Mouse (Mus musculus) erythroblast, embryonic 14.5 days (primary cell): ENCODE measurements around the gene Kcna7. TPM values are rescaled to one million over a fixed set of nuclear protein-coding genes. Genes with fewer than 3 reads are reported as not detected.

ENCODE experiments used
- H3K27me3 ChIP-seq: 2 replicates; pipeline ENCODE4 v1.6.1; 2012; ENCODE audit warnings: inconsistent platforms; ENCODE audit not compliant: control insufficient read depth
- H3K36me3 ChIP-seq: 2 replicates; pipeline ENCODE4 v1.6.1; 2012; ENCODE audit warnings: mild to moderate bottlenecking, inconsistent platforms; ENCODE audit not compliant: control insufficient read depth
- H3K4me1 ChIP-seq: 2 replicates; pipeline ENCODE4 v1.6.1; 2012; ENCODE audit warnings: inconsistent platforms; ENCODE audit not compliant: control insufficient read depth
- H3K4me3 ChIP-seq: replicated peaks from 2 replicates; pipeline ENCODE3; 2012; ENCODE audit warnings: moderate library complexity, mild to moderate bottlenecking, inconsistent platforms
- H3K9me3 ChIP-seq: 2 replicates; pipeline ENCODE4 v1.6.1; 2012; ENCODE audit warnings: low read length, inconsistent platforms, mixed read lengths; ENCODE audit not compliant: control insufficient read depth
- GATA1 ChIP-seq: IDR thresholded peaks from 2 replicates; pipeline ENCODE4 v1.6.1; 2012; ENCODE audit warnings: low read length, inconsistent platforms, mixed read lengths
- TAL1 ChIP-seq: IDR thresholded peaks from 3 replicates; pipeline ENCODE4 v1.6.1; 2012; ENCODE audit warnings: low read length, inconsistent platforms, mixed read lengths
- polyA plus RNA-seq: library from polyadenylated mRNA; stranded (reverse); fragments of >175 nt; gene quantifications from 2 replicates; pipeline ENCODE4 v1.2.3, GENCODE M21; 2012

The Kcna7 gene
- polyA plus RNA-seq, 1 experiment = not detected

DNA sequence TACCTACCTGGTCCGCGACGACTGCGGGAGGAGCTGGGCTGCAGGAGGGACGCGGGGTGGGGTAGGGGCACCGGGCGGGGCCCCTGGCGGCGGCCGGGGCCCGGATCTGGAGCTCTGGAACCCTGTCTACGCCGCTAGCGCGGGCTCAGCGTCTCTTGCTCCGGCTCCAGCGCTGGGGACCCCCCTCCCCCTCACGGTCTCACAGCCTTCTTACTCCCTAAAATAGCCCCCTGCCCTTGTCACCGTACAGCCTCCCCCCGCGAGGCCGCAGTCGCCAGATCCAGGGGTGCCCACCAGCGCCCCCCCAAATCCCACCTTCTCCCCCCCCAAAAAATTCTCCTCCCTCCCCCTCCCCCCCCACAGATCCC lies 38.8 kb upstream of the Kcna7 start, which contains the start of gene Ppfia3:
Ppfia3 (minus strand) TSS at position 368 of the 368 bp plus-strand sequence.
- Histone ChIP-seq H3K4me1 (peaks cover 60% of the 10 kb centered on the region), H3K9me3 (peaks cover 7% of the 10 kb centered on the region), H3K4me3 (peak within 1 kb of the TSS; percentile 68), H3K36me3 (peaks cover 3% of the 10 kb centered on the region), H3K27me3 (peaks cover 91% of the 10 kb centered on the region)
- TF ChIP-seq GATA1 = no peak
- no peak for TF ChIP-seq TAL1

DNA sequence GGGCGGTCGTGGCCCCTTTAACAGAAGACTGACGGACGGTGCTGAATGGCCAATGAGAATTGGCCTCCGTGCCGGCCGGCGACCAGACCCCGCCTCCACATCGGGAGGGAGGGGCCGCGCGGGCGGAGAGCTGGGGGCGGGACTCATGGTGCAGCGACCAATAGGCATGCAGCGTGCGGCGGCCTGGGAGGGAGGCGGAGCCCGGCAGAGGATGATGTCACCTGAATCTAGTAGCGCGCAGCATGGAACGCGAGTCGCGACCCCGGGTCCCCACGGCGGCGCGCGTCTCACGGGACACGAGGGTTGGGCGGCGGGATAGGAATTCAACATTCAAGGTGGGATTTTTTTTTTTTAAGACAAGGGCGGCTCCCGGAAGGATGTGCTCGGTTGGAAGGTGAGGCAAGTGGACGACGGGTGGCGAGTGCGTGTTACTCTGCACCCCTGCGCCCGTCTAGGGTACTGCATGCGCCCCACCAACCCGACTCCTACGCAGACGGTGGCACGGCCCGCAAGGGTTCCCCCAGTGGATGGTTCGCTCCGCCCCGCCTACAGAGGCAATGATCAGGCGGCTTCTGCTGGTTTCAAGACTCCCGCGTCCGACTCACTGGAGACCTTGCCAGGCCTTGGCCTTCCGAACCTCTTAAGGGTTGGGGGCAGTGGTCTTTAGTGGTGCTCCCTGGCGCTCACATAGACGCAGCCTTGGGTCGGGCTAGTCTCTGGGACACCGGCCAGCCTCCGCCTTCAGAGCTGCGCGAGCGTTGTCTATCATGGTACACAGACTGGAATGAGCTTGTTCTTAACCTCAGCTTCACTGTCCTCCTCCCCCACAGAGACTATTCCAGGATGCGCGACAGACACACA lies 38.2 kb upstream of the Kcna7 start:
- Histone ChIP-seq H3K36me3 (peaks cover 8% of the 10 kb centered on the region), H3K27me3 (peaks cover 85% of the 10 kb centered on the region), H3K4me1 (peaks cover 57% of the 10 kb centered on the region)

DNA sequence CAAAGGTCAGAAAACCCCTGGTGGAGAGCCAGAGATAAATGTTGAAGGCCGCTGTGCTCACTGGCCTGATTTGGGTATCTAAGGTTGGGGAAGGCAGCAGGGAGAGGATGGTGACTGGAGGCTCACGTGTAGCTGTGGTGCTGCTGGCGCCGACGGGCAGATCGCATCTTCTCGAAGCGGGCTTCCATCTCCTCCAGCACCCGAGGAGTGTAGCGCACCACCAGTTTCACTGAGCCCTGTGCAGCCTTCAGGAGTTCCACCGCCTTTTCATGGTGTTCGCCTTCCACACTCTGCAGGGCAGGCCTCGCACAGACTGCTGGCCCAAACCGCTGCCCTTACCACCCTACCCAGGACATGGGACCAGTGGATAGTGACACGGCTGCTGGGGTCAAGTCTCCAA lies 37.3 kb upstream of the Kcna7 start:
- peak overlapping the region; percentile 68 for H3K4me3 ChIP-seq
- peaks cover 75% of the 10 kb centered on the region for H3K27me3 ChIP-seq
- TF ChIP-seq GATA1 = no peak
- no peak for TF ChIP-seq TAL1
- H3K4me1 ChIP-seq = peaks cover 52% of the 10 kb centered on the region
- peaks cover 3% of the 10 kb centered on the region; the same call in 1 of the 2 replicates for H3K9me3 ChIP-seq
- peaks cover 17% of the 10 kb centered on the region for H3K36me3 ChIP-seq

More for the DNA sequence above, 38.2 kb upstream of the Kcna7 start:
- TF ChIP-seq GATA1 = no peak
- TF ChIP-seq TAL1 = no peak
- peak overlapping the region; percentile 68 for H3K4me3 ChIP-seq
- H3K9me3 ChIP-seq = peaks cover 6% of the 10 kb centered on the region; the same call in 1 of the 2 replicates

DNA sequence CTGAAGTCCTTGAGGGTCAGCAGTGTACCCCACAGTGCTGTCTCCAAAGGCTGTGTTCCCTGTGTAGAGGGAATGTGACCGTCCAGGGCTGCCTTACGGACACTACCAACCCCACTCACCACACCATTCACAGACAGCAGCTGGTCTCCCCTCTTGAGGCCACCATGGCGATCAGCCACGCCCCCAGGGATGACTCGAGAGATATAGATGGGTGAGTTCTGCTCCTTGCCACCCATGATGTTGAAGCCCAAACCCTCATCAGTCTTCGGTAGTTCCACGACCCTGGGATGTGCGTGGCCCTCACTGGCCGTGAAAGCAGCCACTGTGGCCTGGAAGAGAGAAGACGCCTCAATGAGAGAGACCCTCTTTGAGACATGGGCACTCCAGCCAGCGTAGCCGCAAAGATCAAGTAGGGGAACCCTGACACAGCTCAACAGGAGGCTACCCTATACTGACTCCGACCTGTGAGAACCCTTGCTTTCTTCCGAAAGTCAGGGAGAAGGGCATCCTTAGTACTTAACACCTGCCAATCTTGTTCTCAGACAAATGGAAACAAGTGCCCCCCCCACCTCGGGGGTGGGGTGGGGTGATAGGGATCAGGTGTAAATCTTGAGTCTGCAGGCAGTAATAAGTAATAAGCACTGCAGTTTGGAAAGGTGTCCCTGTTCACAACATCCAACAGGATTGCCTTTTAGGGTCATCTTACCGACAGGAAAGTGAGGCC lies 36.3 kb upstream of the Kcna7 start:
- no peak overlapping the region for H3K4me3 ChIP-seq
- peaks cover 27% of the 10 kb centered on the region for H3K36me3 ChIP-seq
- no peak for TF ChIP-seq GATA1
- TF ChIP-seq TAL1 = no peak
- H3K27me3 ChIP-seq = peaks cover 65% of the 10 kb centered on the region
- H3K4me1 ChIP-seq = peaks cover 52% of the 10 kb centered on the region
- H3K9me3 ChIP-seq = peaks cover 3% of the 10 kb centered on the region; the same call in 1 of the 2 replicates

DNA sequence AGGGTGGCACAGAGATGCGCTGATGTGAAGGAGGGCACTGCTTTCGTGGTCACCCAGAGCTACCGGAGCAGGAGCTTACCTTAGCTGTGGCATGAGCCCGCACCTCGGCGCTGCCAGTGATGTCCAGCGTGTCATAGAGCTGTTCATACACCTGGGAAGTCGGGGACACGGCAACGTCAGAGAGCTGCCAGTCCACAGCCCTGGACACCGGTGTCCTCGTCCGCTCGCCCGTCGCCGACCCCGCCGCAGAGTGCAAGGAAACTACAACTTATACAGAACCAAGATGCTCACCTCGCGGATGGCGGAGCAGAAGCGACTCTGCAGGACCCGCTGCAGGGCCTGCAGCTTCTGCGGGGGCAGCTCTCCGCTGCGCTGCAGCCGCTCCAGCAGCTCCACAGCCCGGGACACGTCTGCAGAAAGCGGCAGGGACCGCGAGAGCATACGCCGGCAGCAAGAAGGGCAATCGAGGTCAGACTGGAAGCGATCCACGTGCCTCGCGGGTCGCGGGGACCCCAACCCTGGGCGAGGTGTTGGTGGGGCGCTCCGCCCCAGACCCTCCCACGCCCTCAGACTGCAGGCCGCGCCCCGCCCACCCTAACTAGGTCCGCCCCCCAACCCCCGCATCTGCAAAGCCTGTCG lies 35.5 kb upstream of the Kcna7 start:
- Histone ChIP-seq H3K4me1 (peaks cover 52% of the 10 kb centered on the region), H3K27me3 (peaks cover 58% of the 10 kb centered on the region), H3K9me3 (peaks cover 3% of the 10 kb centered on the region; the same call in 1 of the 2 replicates), H3K36me3 (peaks cover 34% of the 10 kb centered on the region), H3K4me3 (peak overlapping the region; percentile 52)
- TF ChIP-seq TAL1 (no peak), GATA1 (no peak)

DNA sequence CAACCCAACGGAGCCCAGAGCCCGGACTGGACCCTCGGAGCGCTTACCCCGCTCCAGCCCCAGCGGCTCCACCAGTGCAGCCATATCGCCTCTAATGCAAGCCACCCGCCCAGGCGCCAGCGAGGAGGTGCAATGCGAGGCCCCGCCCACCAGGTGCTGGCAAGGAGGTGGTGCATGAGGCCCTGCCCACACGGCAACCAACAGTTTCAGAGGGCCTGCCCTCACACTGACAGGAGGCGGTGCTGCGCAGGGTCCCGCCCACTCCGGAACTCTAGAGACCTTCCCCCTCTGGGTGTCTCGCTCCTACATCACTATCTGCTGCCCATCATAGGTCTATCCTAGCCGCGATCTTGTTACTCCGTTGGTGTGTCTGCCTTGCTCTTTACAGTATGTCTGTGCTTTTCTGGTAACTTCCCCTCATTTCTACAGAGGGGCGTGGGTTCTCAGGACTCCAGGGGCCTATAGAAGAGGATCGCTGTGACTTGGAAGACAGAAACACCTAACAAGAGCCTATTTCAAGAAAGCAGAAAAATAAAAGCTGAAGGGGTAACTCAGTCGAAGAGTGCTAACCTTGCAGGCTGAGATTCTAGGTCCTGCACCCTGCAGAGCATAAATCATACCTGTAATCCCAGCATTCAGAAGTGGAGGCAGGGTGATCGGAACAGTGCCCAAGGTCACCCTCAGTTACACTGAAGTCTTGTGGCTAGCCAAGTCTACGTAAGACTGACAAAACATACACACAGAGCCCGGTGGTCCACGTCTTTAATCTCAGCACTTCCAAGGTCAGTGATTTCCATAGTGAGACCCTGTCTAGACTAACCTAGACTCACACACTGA lies 34.8 kb upstream of the Kcna7 start, which contains the start of gene Lin7b:
Lin7b (minus strand) TSS at position 109 of the 837 bp plus-strand sequence.
- Histone ChIP-seq H3K27me3 (peaks cover 50% of the 10 kb centered on the region), H3K4me3 (peak within 1 kb of the TSS; percentile 52), H3K4me1 (peaks cover 52% of the 10 kb centered on the region), H3K9me3 (peaks cover 3% of the 10 kb centered on the region; the same call in 1 of the 2 replicates), H3K36me3 (peaks cover 41% of the 10 kb centered on the region)
- no peak for TF ChIP-seq TAL1
- TF ChIP-seq GATA1 = no peak

DNA sequence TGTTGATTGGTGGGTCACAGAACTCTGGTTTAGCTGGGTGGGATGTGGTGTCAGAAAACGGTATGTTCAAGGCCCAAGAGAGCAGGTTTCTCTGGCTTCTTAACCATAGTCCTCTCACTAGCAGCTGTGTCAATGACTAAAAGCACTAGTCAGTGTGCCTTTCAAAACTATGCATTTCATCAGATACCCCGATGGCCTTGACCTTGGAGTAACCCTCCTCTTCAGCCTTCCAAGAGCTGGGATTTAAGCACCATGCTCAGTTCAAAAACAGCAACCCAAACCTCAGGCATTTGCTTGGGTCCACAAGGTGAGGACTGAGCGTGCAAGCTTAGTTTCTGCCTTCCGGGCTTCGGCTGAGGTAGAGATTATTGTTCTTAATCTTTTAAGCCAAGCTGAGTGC lies 33.1 kb upstream of the Kcna7 start:
- Histone ChIP-seq H3K27me3 (peaks cover 33% of the 10 kb centered on the region), H3K9me3 (no peaks in the 10 kb centered on the region), H3K4me3 (no peak overlapping the region), H3K36me3 (peaks cover 57% of the 10 kb centered on the region), H3K4me1 (peaks cover 36% of the 10 kb centered on the region)
- TF ChIP-seq TAL1 (no peak), GATA1 (no peak)

DNA sequence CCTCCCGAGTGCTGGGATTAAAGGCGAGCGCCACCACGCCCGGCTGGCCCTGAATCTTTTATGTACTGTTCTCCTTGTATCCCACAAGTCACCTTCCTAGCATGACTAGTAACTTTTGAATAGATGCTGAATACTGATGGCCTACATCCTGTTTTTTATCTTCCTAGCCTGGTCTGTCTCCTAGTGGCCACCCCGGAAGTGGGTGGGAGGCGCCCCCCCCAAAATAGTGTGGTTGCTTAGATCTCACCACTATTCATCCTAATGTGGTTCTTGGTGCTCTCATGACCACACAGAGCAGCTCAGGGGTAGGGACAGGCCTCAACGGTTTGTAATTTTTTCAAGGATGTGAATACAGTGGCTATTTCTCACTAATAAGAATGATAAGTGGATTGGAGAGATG lies 30.8 kb upstream of the Kcna7 start:
- H3K4me3 ChIP-seq = no peak overlapping the region
- H3K4me1 ChIP-seq = peaks cover 16% of the 10 kb centered on the region
- H3K27me3 ChIP-seq = peaks cover 11% of the 10 kb centered on the region
- H3K36me3 ChIP-seq = peaks cover 79% of the 10 kb centered on the region
- TF ChIP-seq GATA1 = no peak
- no peak for TF ChIP-seq TAL1
- no peaks in the 10 kb centered on the region for H3K9me3 ChIP-seq
